Mouse (Mus musculus) heart, postnatal 36 days (tissue): ENCODE data around the gene Pls3. TPM values are rescaled to one million over a fixed set of nuclear protein-coding genes. Genes with fewer than 3 reads are reported as not detected.
"Not testable (repeated sequence)": the region's sequence is repeated elsewhere in the genome, so short reads cannot be mapped to it uniquely, and the experiment has no call there.

Experiments used
- DNase-seq, 2 experiments: peaks; one replicate each; pipeline ENCODE4 v3.0.0; 2021 to 2022
- intact Hi-C: fragments of 180-260 bp; cut with DNase I; formaldehyde crosslinking; loops from one replicate; pipeline ENCODE4 v1.15.1; 2025
- total RNA-seq, 2 experiments: library from RNA; stranded (reverse); gene quantifications; 2 replicates each; pipeline ENCODE4 v1.2.3; 2021

Gene Pls3
- total RNA-seq, 2 experiments from 2014 or later, result 43.2 to 46.6 TPM

GRCm38 (mm10) chrX:75796583-75796982 is 78.4 kb downstream of the Pls3 start:
- intact Hi-C loops, result loop anchor here (1.0 to 10.0 kb wide), 3 partner anchors 218 to 528 kb away; no protein-coding TSS in a partner anchor
- peak; percentile 8 to 17 for DNase-seq

- intact Hi-C loops, result no loop called here
- no peak for DNase-seq
Observed at GRCm38 (mm10) chrX:75779796-75780195, 95.2 kb downstream of the Pls3 start.

- DNase-seq, result no peak
- intact Hi-C loops, result no loop called here
Observed at GRCm38 (mm10) chrX:75777461-75777860, 97.5 kb downstream of the Pls3 start.

DNA sequence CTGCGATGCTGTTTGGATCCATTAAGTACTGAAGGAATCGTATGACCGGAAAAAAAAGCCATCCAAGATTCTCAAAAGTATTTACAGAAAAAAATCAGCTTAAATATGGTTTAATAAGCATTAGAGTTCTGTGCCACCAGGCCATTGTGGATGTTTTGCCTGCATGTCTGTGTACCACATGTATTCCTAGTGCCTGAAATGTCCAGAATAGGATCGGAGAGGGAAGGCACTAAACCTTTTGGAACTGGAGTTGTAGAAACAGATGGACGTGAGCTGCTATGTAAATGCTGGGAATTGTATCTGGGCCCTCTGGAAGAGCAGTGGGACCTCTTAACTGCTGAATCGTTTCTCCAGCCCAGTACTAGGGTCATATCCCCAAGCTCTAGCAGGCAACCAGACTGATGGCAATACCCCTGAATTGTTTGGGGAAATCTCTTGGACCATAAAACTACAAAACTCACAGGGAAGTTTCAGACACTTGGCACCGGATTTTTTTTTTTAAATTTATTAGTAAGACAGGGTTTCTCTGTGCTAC is 110.1 kb downstream of the Pls3 start:
- DNase-seq, result no peak
- intact Hi-C loops, result no loop called here

- DNase-seq, result peak; percentile 51 to 55
- intact Hi-C loops, result no loop called here
Observed at GRCm38 (mm10) chrX:75764135-75764793, 110.7 kb downstream of the Pls3 start.

DNA sequence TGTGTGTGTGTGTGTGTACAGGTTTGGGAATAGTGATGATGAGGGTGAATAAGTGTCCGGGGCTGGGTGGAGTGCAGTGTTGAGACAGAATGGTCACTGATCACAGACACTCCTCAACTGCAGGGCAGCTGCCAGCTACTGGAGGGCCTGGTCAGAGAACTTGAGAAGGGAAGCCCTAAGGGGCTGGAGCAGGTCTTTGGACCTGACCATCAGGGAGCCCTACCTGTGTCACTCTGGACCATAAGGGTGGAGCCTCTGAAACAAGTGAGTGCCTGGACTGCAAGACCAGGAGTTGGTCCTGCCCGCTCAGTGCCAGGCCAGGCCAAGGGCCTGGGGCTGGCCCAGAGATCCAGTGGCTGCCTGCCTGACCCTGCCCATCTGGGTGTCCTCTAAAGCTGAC is 115.5 kb downstream of the Pls3 start:
- intact Hi-C loops, result not testable (repeated sequence)

DNA sequence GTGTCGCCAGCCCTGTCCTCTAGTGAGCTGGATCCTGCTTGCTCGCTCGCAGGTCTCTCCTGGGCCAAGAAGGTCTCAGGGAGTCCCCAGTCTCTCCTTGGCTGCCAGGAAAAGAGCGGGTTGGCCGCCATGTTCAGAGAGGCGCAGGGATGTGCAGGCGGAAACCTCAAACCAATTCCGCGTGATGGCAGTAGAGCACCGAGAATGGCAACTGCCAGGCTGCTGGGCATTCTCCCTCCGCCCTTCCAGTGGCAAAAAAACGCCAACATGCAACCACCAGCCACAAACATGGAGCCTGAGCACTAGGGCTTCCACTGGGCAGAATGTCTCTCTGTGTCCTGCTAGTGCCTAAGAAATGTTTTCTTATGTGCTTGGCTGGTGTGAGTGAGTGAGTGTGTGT is 115.9 kb downstream of the Pls3 start:
- DNase-seq, result peak in 1 of 2 experiments; percentile 84
- intact Hi-C loops, result not testable (repeated sequence)

More for the DNA sequence above, 115.5 kb downstream of the Pls3 start:
- DNase-seq, result not testable (repeated sequence)

GRCm38 (mm10) chrX:75757966-75758365 is 117.0 kb downstream of the Pls3 start:
- DNase-seq, result peak in 1 of 2 experiments; percentile 86
- intact Hi-C loops, result not testable (repeated sequence)

GRCm38 (mm10) chrX:75754531-75754930 is 120.5 kb downstream of the Pls3 start:
- DNase-seq, intact Hi-C loops: not testable (repeated sequence)

DNA sequence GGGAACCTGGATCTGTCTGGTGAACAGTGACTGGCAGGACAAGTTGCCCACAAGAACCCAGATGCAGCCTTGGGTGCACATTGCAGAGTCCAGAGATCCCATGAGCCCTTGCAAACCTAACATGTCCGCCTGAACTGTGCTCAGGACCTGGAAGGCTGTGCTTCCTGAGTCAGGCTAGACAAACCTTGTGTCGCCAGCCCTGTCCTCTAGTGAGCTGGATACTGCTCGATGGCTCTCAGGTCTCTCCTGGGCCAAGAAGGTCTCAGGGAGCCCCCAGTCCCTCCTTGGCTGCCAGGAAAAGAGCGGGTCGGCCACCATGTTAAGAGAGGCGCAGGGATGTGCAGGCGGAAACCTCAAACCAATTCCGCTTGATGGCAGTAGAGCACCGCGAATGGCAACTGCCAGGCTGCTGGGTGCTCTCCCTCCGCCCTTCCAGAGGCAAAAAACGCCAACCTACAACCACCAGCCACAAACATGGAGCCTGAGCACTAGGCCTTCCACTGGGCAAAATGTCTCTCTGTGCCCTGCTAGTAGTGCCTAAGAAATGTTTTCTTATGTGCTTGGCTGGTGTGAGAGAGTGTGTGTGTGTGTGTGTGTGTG is 124.8 kb downstream of the Pls3 start:
- intact Hi-C loops, result not testable (repeated sequence)
- peak in 1 of 2 experiments; percentile 55 for DNase-seq

DNA sequence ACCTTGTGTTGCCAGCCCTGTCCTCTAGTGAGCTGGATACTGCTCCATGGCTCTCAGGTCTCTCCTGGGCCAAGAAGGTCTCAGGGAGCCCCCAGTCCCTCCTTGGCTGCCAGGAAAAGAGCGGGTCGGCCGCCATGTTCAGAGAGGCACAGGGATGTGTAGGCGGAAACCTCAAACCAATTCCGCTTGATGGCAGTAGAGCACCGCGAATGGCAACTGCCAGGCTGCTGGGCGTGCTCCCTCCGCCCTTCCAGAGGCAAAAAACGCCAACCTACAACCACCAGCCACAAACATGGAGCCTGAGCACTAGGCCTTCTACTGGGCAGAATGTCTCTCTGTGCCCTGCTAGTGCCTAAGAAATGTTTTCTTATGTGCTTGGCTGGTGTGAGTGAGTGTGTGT is 125.7 kb downstream of the Pls3 start:
- DNase-seq, result peak in 1 of 2 experiments; percentile 75
- intact Hi-C loops, result not testable (repeated sequence)

DNA sequence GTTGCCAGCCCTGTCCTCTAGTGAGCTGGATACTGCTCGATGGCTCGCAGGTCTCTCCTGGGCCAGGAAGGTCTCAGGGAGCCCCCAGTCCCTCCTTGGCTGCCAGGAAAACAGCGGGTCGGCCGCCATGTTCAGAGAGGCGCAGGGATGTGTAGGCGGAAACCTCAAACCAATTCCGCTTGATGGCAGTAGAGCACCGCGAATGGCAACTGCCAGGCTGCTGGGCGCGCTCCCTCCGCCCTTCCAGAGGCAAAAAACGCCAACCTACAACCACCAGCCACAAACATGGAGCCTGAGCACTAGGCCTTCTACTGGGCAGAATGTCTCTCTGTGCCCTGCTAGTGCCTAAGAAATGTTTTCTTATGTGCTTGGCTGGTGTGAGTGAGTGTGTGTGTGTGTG is 130.5 kb downstream of the Pls3 start:
- intact Hi-C loops, result not testable (repeated sequence)
- peak in 1 of 2 experiments; percentile 84 for DNase-seq

DNA sequence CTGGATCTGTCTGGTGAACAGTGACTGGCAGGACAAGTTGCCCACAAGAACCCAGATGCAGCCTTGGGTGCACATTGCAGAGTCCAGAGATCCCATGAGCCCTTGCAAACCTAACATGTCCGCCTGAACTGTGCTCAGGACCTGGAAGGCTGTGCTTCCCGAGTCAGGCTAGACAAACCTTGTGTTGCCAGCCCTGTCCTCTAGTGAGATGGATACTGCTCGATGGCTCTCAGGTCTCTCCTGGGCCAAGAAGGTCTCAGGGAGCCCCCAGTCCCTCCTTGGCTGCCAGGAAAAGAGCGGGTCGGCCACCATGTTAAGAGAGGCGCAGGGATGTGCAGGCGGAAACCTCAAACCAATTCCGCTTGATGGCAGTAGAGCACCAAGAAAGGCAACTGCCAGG is 135.5 kb downstream of the Pls3 start:
- peak in 1 of 2 experiments; percentile 36 for DNase-seq
- intact Hi-C loops, result not testable (repeated sequence)
